Mouse (Mus musculus) adrenal gland, postnatal 4 days (tissue): ENCODE data around the gene Lats2. TPM values are rescaled to one million over a fixed set of nuclear protein-coding genes. Genes with fewer than 3 reads are reported as not detected.

Source experiments
- DNase-seq, 2 experiments: peaks; one replicate each; pipeline ENCODE4 v3.0.0; 2021 to 2022; ENCODE audit warnings: low spot score in 2 of 2, mixed read lengths in 2 of 2
- microRNA-seq: library from miRNA; unstranded; fragments of <30 nt; microRNA quantifications from one replicate; pipeline ENCODE4 v1.2.0, GENCODE M21; 2021
- total RNA-seq, 2 experiments: library from RNA; stranded (reverse); gene quantifications; 2 replicates each; pipeline ENCODE4 v1.2.3; 2021

The Lats2 gene
- total RNA-seq, 2 experiments from 2014 or later: 33.5 to 35.8 TPM

GRCm38 (mm10) chr14:57646155-57646554 is 112.0 kb downstream of the Lats2 start:
- DNase-seq: no peak

Small RNAs within 50 kb of the gene (microRNA-seq; reads per million reads assigned to microRNA genes)
- 1.1 reads per million for gene Mir3077

Other genes with a start within 250 kb of the Lats2 start
- gene Il17d, start 233.6 kb downstream of the Lats2 start, total RNA-seq: 1 to 10 TPM; 4.7 to 4.8 TPM
- gene Eef1akmt1, start 186.8 kb downstream of the Lats2 start, total RNA-seq: 10 to 100 TPM; 24.5 to 29.4 TPM
- 10 to 100 TPM; 31.6 to 35.5 TPM for gene Xpo4, start 93.0 kb downstream of the Lats2 start, total RNA-seq
- gene Gm49361, start 12.3 kb downstream of the Lats2 start, total RNA-seq: 1 to 10 TPM; 1.7 to 3.2 TPM
- 10 to 100 TPM; 62.5 to 77.9 TPM for gene Sap18, start 39.8 kb upstream of the Lats2 start, total RNA-seq
- 10 to 100 TPM in 1 of 2 experiments, 1 to 10 TPM in 1; 8.0 to 11.4 TPM for gene Ska3, start 67.8 kb upstream of the Lats2 start, total RNA-seq
- 100 to 1,000 TPM; 101 to 107 TPM for gene Mrpl57, start 67.8 kb upstream of the Lats2 start, total RNA-seq
- gene Zdhhc20, start 131.9 kb upstream of the Lats2 start, total RNA-seq: 10 to 100 TPM; 53.8 to 61.9 TPM
- 10 to 100 TPM; 76.3 to 78.2 TPM for gene Micu2, start 240.9 kb upstream of the Lats2 start, total RNA-seq